Mouse (Mus musculus) neural tube, embryonic 11.5 days (tissue): ENCODE data around the gene Dhx36. TPM values are rescaled to one million over a fixed set of nuclear protein-coding genes. Genes with fewer than 3 reads are reported as not detected.

Experiments
- ATAC-seq: fragments of 200-750 bp; cut with Nextera tagmentation; 2 replicates; pipeline ENCODE4 v1.8.0; 2017; ENCODE audit warnings: moderate number of reproducible peaks, mild to moderate bottlenecking, moderate TSS enrichment, moderate library complexity; ENCODE audit not compliant: insufficient read depth, low FRiP score, low TSS enrichment
- DNase-seq: peaks from one replicate; pipeline ENCODE4 v3.0.0-alpha.2; 2015; ENCODE audit warnings: low spot score
- H3K27ac ChIP-seq: fragments of 300-500 bp; sonication (generic); 2 replicates; pipeline ENCODE4 v1.5.1; 2014; ENCODE audit warnings: low read depth, mild to moderate bottlenecking, low read length
- H3K27me3 ChIP-seq: fragments of 300-500 bp; sonication (generic); 2 replicates; pipeline ENCODE4 v1.6.1; 2014; ENCODE audit warnings: mild to moderate bottlenecking, low read length, mixed read lengths; ENCODE audit not compliant: control insufficient read depth, insufficient read depth
- H3K36me3 ChIP-seq: fragments of 300-500 bp; sonication (generic); 2 replicates; pipeline ENCODE4 v1.6.1; 2014; ENCODE audit warnings: mild to moderate bottlenecking, low read length, moderate library complexity, mixed read lengths; ENCODE audit not compliant: control insufficient read depth, insufficient read depth
- H3K4me1 ChIP-seq: fragments of 300-500 bp; sonication (generic); 2 replicates; pipeline ENCODE4 v1.6.1; 2014; ENCODE audit warnings: low read length, mixed read lengths; ENCODE audit not compliant: control insufficient read depth, insufficient read depth
- H3K4me2 ChIP-seq: fragments of 300-500 bp; sonication (generic); 2 replicates; pipeline ENCODE4 v1.6.1; 2014; ENCODE audit warnings: low read depth, mild to moderate bottlenecking, moderate library complexity
- H3K4me3 ChIP-seq: fragments of 300-500 bp; sonication (generic); 2 replicates; pipeline ENCODE4 v1.5.1; 2014; ENCODE audit warnings: low read depth, low read length
- H3K9ac ChIP-seq: fragments of 300-500 bp; sonication (generic); 2 replicates; pipeline ENCODE4 v1.6.1; 2014; ENCODE audit warnings: mild to moderate bottlenecking, low read length
- H3K9me3 ChIP-seq: fragments of 300-500 bp; sonication (generic); 2 replicates; pipeline ENCODE4 v1.6.1; 2016; ENCODE audit warnings: low read length; ENCODE audit not compliant: control insufficient read depth
- WGBS: fragments of 180-500 bp; shearing (Covaris S2); extraction: QIAGEN DNeasy Blood & Tissue Kit; methylation state at CpG from one replicate; pipeline ENCODE4 v1.1.7; 2014; 5-methylcytosine and 5-hydroxymethylcytosine counted together
- polyA plus RNA-seq: library from polyadenylated mRNA; unstranded; fragments of >200 nt; fragmentation: Nextera tagmentation; extraction: Ambion mirVana; gene quantifications from 2 replicates; pipeline ENCODE4 v1.2.1, GENCODE M21; 2014

The Dhx36 gene
- 49.9 and 51.9 TPM in 2 replicates for polyA plus RNA-seq

GRCm38 (mm10) chr3:62506488-62507205 lies at the start of gene Dhx36:
Gene Dhx36 (minus strand): TSS chr3:62507004.
- Histone ChIP-seq H3K4me3 (peak within 1 kb of the TSS; percentile 91), H3K9me3 (no peaks in the 10 kb centered on the region), H3K27ac (peak within 1 kb of the TSS; percentile 92), H3K4me1 (peaks cover 6% of the 10 kb centered on the region; the same call in 1 of the 2 replicates), H3K27me3 (no peaks in the 10 kb centered on the region), H3K36me3 (no peaks in the 10 kb centered on the region), H3K4me2 (peak within 1 kb of the TSS; percentile 69), H3K9ac (peak within 1 kb of the TSS; percentile 97)
- DNase-seq (peak; percentile 98), ATAC-seq (peak; percentile 99)
- under 1% methylated on average over 66 of the region's 66 CpGs for WGBS

GRCm38 (mm10) chr3:62527593-62527992 lies 20.8 kb upstream of the Dhx36 start:
- ATAC-seq (no peak), DNase-seq (no peak)
- 76% methylated on average over 5 of the region's 5 CpGs for WGBS
- no peak overlapping the region for H3K4me3 ChIP-seq
- no peak overlapping the region for H3K4me2 ChIP-seq
- no peaks in the 10 kb centered on the region for H3K4me1 ChIP-seq
- no peaks in the 10 kb centered on the region for H3K36me3 ChIP-seq
- no peaks in the 10 kb centered on the region for H3K27me3 ChIP-seq
- H3K27ac ChIP-seq, result no peak overlapping the region
- H3K9ac ChIP-seq, result no peak overlapping the region
- no peaks in the 10 kb centered on the region for H3K9me3 ChIP-seq

- no peak overlapping the region for H3K4me2 ChIP-seq
- no peak overlapping the region for H3K4me3 ChIP-seq
- H3K9me3 ChIP-seq, result no peaks in the 10 kb centered on the region
- no peaks in the 10 kb centered on the region for H3K36me3 ChIP-seq
- H3K9ac ChIP-seq, result no peak overlapping the region
- no peak overlapping the region for H3K27ac ChIP-seq
- DNase-seq (peak; percentile 16), ATAC-seq (peak; percentile 53; the same call in 1 of the 2 replicates)
- WGBS, result 53% methylated on average over 4 of the region's 4 CpGs
- no peaks in the 10 kb centered on the region for H3K27me3 ChIP-seq
- no peaks in the 10 kb centered on the region for H3K4me1 ChIP-seq
Measured at GRCm38 (mm10) chr3:62527160-62527559, 20.4 kb upstream of the Dhx36 start.

DNA sequence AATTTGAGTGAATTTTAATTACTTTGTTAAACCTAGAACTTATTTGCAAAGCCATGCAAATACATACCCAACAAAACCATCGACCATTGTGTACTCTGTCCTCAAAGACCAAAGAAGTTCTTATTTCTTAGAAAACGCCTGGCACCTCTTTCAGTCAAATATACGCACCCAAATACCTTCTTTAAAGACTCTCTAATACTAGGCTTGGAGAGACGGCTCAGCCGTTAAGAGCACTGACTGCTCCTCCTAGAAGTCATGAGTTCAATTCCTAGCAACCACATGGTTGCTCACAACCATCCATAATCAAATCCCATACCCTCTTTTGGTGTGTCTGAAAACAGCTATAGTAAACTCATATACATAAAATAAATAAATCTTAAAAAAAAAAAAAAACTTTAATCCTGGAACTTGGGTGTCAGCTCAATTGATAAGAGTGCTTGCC lies 423 bp upstream of the Dhx36 start:
- H3K4me3 ChIP-seq, result peak overlapping the region; percentile 91
- no peak overlapping the region for H3K27ac ChIP-seq
- WGBS, result 48% methylated on average over 5 of the region's 5 CpGs
- peak overlapping the region; percentile 22 for H3K4me2 ChIP-seq
- H3K4me1 ChIP-seq, result peaks cover 6% of the 10 kb centered on the region; the same call in 1 of the 2 replicates
- H3K36me3 ChIP-seq, result no peaks in the 10 kb centered on the region
- H3K27me3 ChIP-seq, result no peaks in the 10 kb centered on the region
- DNase-seq (no peak), ATAC-seq (peak; percentile 43; the same call in 1 of the 2 replicates)
- no peaks in the 10 kb centered on the region for H3K9me3 ChIP-seq
- no peak overlapping the region for H3K9ac ChIP-seq

DNA sequence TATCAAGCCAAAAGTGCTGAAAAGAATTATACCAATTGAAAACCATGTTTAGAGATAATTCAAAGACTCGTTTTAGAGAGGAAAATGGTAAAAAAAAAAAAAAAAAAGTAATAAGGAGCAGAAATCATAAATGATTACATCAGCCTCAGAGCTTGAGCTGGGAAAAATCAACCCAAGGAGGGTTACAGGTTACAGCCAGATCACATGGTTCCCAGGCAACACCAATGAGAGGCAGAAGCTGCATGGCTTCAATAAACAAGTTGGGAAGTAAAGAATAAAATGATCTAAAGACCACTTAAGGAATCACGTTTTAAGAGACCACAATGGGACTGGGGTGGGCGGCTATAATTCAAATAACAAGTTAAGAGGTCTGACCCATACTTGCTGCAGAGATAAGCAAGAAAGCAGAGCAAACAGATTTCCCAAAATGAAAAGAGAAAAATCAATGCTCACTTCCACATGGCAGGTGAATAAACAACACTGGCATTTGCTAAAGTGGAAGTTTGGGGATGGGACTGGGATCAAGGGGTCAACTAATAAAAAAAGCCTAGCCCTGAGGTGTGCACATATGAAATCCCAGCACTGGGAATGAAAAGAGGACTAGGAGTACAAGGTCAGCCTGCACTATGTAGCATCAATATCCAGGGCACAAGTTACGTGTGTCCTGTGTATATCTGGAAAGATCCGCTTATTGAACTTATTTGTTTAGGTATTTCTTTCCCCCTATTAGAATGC lies 1.5 kb downstream of the Dhx36 start:
- peak overlapping the region; percentile 91 for H3K4me3 ChIP-seq
- no peaks in the 10 kb centered on the region for H3K27me3 ChIP-seq
- peaks cover 6% of the 10 kb centered on the region; the same call in 1 of the 2 replicates for H3K4me1 ChIP-seq
- no peak overlapping the region; the same call in 1 of the 2 replicates for H3K9ac ChIP-seq
- H3K9me3 ChIP-seq, result no peaks in the 10 kb centered on the region
- peak overlapping the region; percentile 69 for H3K4me2 ChIP-seq
- ATAC-seq, result no peak
- no peak for DNase-seq
- H3K36me3 ChIP-seq, result no peaks in the 10 kb centered on the region
- no peak overlapping the region for H3K27ac ChIP-seq
- 83% methylated on average over 5 of the region's 5 CpGs for WGBS

DNA sequence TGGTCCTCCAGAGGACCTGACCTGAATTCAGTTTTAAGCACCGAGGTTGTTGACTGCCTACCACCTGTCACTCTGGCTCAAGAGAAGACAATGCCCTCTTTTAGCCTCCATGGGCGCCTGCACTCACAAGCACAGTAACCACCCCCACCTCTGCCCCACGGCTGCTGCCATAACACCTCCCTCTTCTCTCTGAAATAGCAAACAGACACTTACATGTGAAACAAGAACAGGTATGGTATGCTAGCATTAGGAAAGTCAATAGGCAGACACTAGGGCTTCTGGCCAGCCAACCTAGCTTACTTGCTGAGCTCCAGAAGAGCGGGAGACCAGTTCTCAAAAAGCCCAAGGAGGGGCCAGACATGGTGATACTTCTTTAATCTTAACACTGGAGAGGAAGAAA lies 7.5 kb downstream of the Dhx36 start:
- no peak overlapping the region for H3K4me2 ChIP-seq
- H3K27me3 ChIP-seq, result no peaks in the 10 kb centered on the region
- no peaks in the 10 kb centered on the region for H3K9me3 ChIP-seq
- no peak for DNase-seq
- no peak overlapping the region for H3K27ac ChIP-seq
- H3K4me1 ChIP-seq, result no peaks in the 10 kb centered on the region
- peaks cover 5% of the 10 kb centered on the region; the same call in 1 of the 2 replicates for H3K36me3 ChIP-seq
- WGBS, result 82% methylated on average over 4 of the region's 4 CpGs
- H3K9ac ChIP-seq, result no peak overlapping the region
- ATAC-seq, result no peak
- no peak overlapping the region for H3K4me3 ChIP-seq

- no peak for ATAC-seq
- WGBS, result 93% methylated on average over 6 of the region's 6 CpGs
- no peak for DNase-seq
Measured at GRCm38 (mm10) chr3:62492568-62492967, 14.2 kb downstream of the Dhx36 start.

DNA sequence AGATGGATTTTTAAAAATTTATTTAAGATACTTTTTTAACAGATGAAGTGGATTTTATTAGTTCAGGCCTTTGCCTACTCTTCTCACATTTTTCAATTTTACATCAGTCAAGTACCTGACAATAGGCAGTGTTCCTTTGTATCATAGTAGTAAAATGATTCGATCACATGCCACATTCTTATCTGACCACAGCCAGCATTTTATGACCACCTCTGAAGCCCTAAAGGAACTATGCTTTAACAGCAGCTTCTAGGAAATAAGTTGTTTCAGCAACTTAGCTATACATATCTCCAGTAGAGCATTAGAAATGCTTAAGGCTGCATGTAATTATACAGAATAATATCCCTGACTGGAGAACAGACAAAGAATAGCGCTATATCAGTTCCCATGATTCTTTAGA lies 22.5 kb downstream of the Dhx36 start:
- Histone ChIP-seq H3K4me2 (no peak overlapping the region), H3K4me3 (no peak overlapping the region), H3K4me1 (no peaks in the 10 kb centered on the region), H3K9ac (no peak overlapping the region), H3K27me3 (no peaks in the 10 kb centered on the region), H3K9me3 (no peaks in the 10 kb centered on the region), H3K36me3 (peaks cover 11% of the 10 kb centered on the region), H3K27ac (no peak overlapping the region)
- ATAC-seq (no peak), DNase-seq (no peak)
- 95% methylated on average over 2 of the region's 2 CpGs for WGBS

More at GRCm38 (mm10) chr3:62492568-62492967, 14.2 kb downstream of the Dhx36 start:
- no peaks in the 10 kb centered on the region for H3K27me3 ChIP-seq
- peaks cover 7% of the 10 kb centered on the region; the same call in 1 of the 2 replicates for H3K36me3 ChIP-seq
- no peaks in the 10 kb centered on the region for H3K4me1 ChIP-seq
- H3K9ac ChIP-seq, result no peak overlapping the region
- H3K9me3 ChIP-seq, result no peaks in the 10 kb centered on the region
- H3K4me2 ChIP-seq, result no peak overlapping the region
- H3K27ac ChIP-seq, result no peak overlapping the region
- no peak overlapping the region for H3K4me3 ChIP-seq
